Mouse (Mus musculus): ENCODE measurements around the gene Comp. TPM values are rescaled to one million over a fixed set of nuclear protein-coding genes. Genes with fewer than 3 reads are reported as not detected.

Comp gene
- polyA plus RNA-seq, 1 experiment from 2014 or later, result not detected

GRCm38 (mm10) chr8:70360769-70361168 lies 12.6 kb upstream of the Comp start:
- no peak for DNase-seq (ENCODE audit: low spot score)
- H3K9ac ChIP-seq (ENCODE audit: low read length), result no peak overlapping the region

GRCm38 (mm10) chr8:70361484-70362032 lies 11.8 kb upstream of the Comp start:
- no peak overlapping the region for H3K9ac ChIP-seq (ENCODE audit: low read length)
- H3K4me1 ChIP-seq (ENCODE audit: control insufficient read depth, insufficient read depth, low read length), result no peaks in the 10 kb centered on the region
- DNase-seq (ENCODE audit: low spot score) (no peak), ATAC-seq (no peak)
- H3K4me2 ChIP-seq (ENCODE audit: low read length), result no peak overlapping the region
- H3K27me3 ChIP-seq (replicated peaks; ENCODE audit: control insufficient read depth, insufficient read depth, low read length), result no peaks in the 10 kb centered on the region
- no peaks in the 10 kb centered on the region for H3K9me3 ChIP-seq (replicated peaks; ENCODE audit: control insufficient read depth, low read length)
- no peak overlapping the region; the same call in 1 of the 2 replicates for H3K27ac ChIP-seq (ENCODE audit: low read depth, low read length)
- H3K36me3 ChIP-seq (ENCODE audit: control insufficient read depth, insufficient read depth, low read length), result no peaks in the 10 kb centered on the region
- H3K4me3 ChIP-seq (ENCODE audit: low read depth, low read length), result no peak overlapping the region
- WGBS, result 76% methylated on average over 10 of the region's 10 CpGs

More at GRCm38 (mm10) chr8:70360769-70361168, 12.6 kb upstream of the Comp start:
- no peak overlapping the region for H3K27ac ChIP-seq (ENCODE audit: low read depth, low read length)
- H3K27me3 ChIP-seq (replicated peaks; ENCODE audit: control insufficient read depth, insufficient read depth, low read length), result no peaks in the 10 kb centered on the region
- H3K4me2 ChIP-seq (ENCODE audit: low read length), result no peak overlapping the region
- no peak overlapping the region for H3K4me3 ChIP-seq (ENCODE audit: low read depth, low read length)
- H3K9me3 ChIP-seq (replicated peaks; ENCODE audit: control insufficient read depth, low read length), result no peaks in the 10 kb centered on the region
- no peaks in the 10 kb centered on the region for H3K4me1 ChIP-seq (ENCODE audit: control insufficient read depth, insufficient read depth, low read length)
- no peak for ATAC-seq
- WGBS, result 48% methylated on average over 4 of the region's 4 CpGs
- no peaks in the 10 kb centered on the region for H3K36me3 ChIP-seq (ENCODE audit: control insufficient read depth, insufficient read depth, low read length)

- Histone ChIP-seq H3K4me1 (ENCODE audit: control insufficient read depth, insufficient read depth, low read length) (no peaks in the 10 kb centered on the region), H3K4me2 (ENCODE audit: low read length) (no peak overlapping the region), H3K9ac (ENCODE audit: low read length) (no peak overlapping the region), H3K27me3 (replicated peaks; ENCODE audit: control insufficient read depth, insufficient read depth, low read length) (0 out of 2 replicates have a peak, but pooled peaks cover 2% of the 10 kb centered on the region), H3K9me3 (replicated peaks; ENCODE audit: control insufficient read depth, low read length) (no peaks in the 10 kb centered on the region), H3K36me3 (ENCODE audit: control insufficient read depth, insufficient read depth, low read length) (no peaks in the 10 kb centered on the region), H3K27ac (ENCODE audit: low read depth, low read length) (no peak overlapping the region), H3K4me3 (ENCODE audit: low read depth, low read length) (no peak overlapping the region)
- DNase-seq (ENCODE audit: low spot score), result no peak
- WGBS, result 35% methylated on average over 5 of the region's 5 CpGs
- ATAC-seq, result no peak
Observed at GRCm38 (mm10) chr8:70364066-70364465, 9.3 kb upstream of the Comp start.

GRCm38 (mm10) chr8:70366588-70366987 lies 6.8 kb upstream of the Comp start:
- Histone ChIP-seq H3K36me3 (ENCODE audit: control insufficient read depth, insufficient read depth, low read length) (no peaks in the 10 kb centered on the region), H3K9ac (ENCODE audit: low read length) (no peak overlapping the region), H3K27me3 (replicated peaks; ENCODE audit: control insufficient read depth, insufficient read depth, low read length) (peaks cover 5% of the 10 kb centered on the region; the same call in 1 of the 2 replicates), H3K4me1 (ENCODE audit: control insufficient read depth, insufficient read depth, low read length) (no peaks in the 10 kb centered on the region), H3K4me2 (ENCODE audit: low read length) (no peak overlapping the region), H3K4me3 (ENCODE audit: low read depth, low read length) (no peak overlapping the region), H3K27ac (ENCODE audit: low read depth, low read length) (no peak overlapping the region), H3K9me3 (replicated peaks; ENCODE audit: control insufficient read depth, low read length) (no peaks in the 10 kb centered on the region)
- 71% methylated on average over 5 of the region's 5 CpGs for WGBS
- ATAC-seq (no peak), DNase-seq (ENCODE audit: low spot score) (no peak)

- DNase-seq (ENCODE audit: low spot score), result no peak
- H3K27me3 ChIP-seq (replicated peaks; ENCODE audit: control insufficient read depth, insufficient read depth, low read length), result peaks cover 40% of the 10 kb centered on the region
Observed at GRCm38 (mm10) chr8:70370476-70370875, 2.9 kb upstream of the Comp start.

GRCm38 (mm10) chr8:70371951-70372350 lies 1.4 kb upstream of the Comp start:
- DNase-seq (ENCODE audit: low spot score) (no peak), ATAC-seq (no peak)
- no peak overlapping the region for H3K4me3 ChIP-seq (ENCODE audit: low read depth, low read length)
- H3K9me3 ChIP-seq (replicated peaks; ENCODE audit: control insufficient read depth, low read length), result no peaks in the 10 kb centered on the region
- H3K27ac ChIP-seq (ENCODE audit: low read depth, low read length), result no peak overlapping the region
- peaks cover 55% of the 10 kb centered on the region for H3K27me3 ChIP-seq (replicated peaks; ENCODE audit: control insufficient read depth, insufficient read depth, low read length)
- H3K9ac ChIP-seq (ENCODE audit: low read length), result no peak overlapping the region
- no peak overlapping the region for H3K4me2 ChIP-seq (ENCODE audit: low read length)
- peaks cover 5% of the 10 kb centered on the region; the same call in 1 of the 2 replicates for H3K4me1 ChIP-seq (ENCODE audit: control insufficient read depth, insufficient read depth, low read length)
- H3K36me3 ChIP-seq (ENCODE audit: control insufficient read depth, insufficient read depth, low read length), result no peaks in the 10 kb centered on the region
- 28% methylated on average over 6 of the region's 6 CpGs for WGBS

More at GRCm38 (mm10) chr8:70370476-70370875, 2.9 kb upstream of the Comp start:
- H3K27ac ChIP-seq (ENCODE audit: low read depth, low read length), result no peak overlapping the region
- peaks cover 5% of the 10 kb centered on the region; the same call in 1 of the 2 replicates for H3K4me1 ChIP-seq (ENCODE audit: control insufficient read depth, insufficient read depth, low read length)
- no peak overlapping the region for H3K9ac ChIP-seq (ENCODE audit: low read length)
- no peaks in the 10 kb centered on the region for H3K36me3 ChIP-seq (ENCODE audit: control insufficient read depth, insufficient read depth, low read length)
- ATAC-seq, result no peak
- WGBS, result 78% methylated on average over 7 of the region's 7 CpGs
- no peak overlapping the region for H3K4me3 ChIP-seq (ENCODE audit: low read depth, low read length)
- no peak overlapping the region for H3K4me2 ChIP-seq (ENCODE audit: low read length)
- H3K9me3 ChIP-seq (replicated peaks; ENCODE audit: control insufficient read depth, low read length), result no peaks in the 10 kb centered on the region

- Histone ChIP-seq H3K9ac (ENCODE audit: low read length) (no peak overlapping the region), H3K4me3 (ENCODE audit: low read depth, low read length) (peak overlapping the region; percentile 25), H3K4me1 (ENCODE audit: control insufficient read depth, insufficient read depth, low read length) (peaks cover 5% of the 10 kb centered on the region; the same call in 1 of the 2 replicates), H3K27ac (ENCODE audit: low read depth, low read length) (no peak overlapping the region), H3K27me3 (replicated peaks; ENCODE audit: control insufficient read depth, insufficient read depth, low read length) (peaks cover 70% of the 10 kb centered on the region), H3K9me3 (replicated peaks; ENCODE audit: control insufficient read depth, low read length) (no peaks in the 10 kb centered on the region), H3K4me2 (ENCODE audit: low read length) (peak overlapping the region; percentile 42), H3K36me3 (ENCODE audit: control insufficient read depth, insufficient read depth, low read length) (no peaks in the 10 kb centered on the region)
- peak; percentile 49 for DNase-seq (ENCODE audit: low spot score)
- ATAC-seq, result peak; percentile 69
- under 1% methylated on average over 46 of the region's 53 CpGs for WGBS
Observed at GRCm38 (mm10) chr8:70374318-70374927, 1.1 kb downstream of the Comp start.

GRCm38 (mm10) chr8:70375212-70375859 lies 2.0 kb downstream of the Comp start:
- Histone ChIP-seq H3K36me3 (ENCODE audit: control insufficient read depth, insufficient read depth, low read length) (no peaks in the 10 kb centered on the region), H3K9ac (ENCODE audit: low read length) (no peak overlapping the region), H3K27me3 (replicated peaks; ENCODE audit: control insufficient read depth, insufficient read depth, low read length) (peaks cover 70% of the 10 kb centered on the region), H3K4me1 (ENCODE audit: control insufficient read depth, insufficient read depth, low read length) (peaks cover 5% of the 10 kb centered on the region; the same call in 1 of the 2 replicates), H3K4me3 (ENCODE audit: low read depth, low read length) (0 out of 2 replicates have a peak overlapping the region, but pooled peaks have one; percentile 25), H3K27ac (ENCODE audit: low read depth, low read length) (no peak overlapping the region), H3K9me3 (replicated peaks; ENCODE audit: control insufficient read depth, low read length) (no peaks in the 10 kb centered on the region), H3K4me2 (ENCODE audit: low read length) (no peak overlapping the region)
- DNase-seq (ENCODE audit: low spot score) (no peak), ATAC-seq (no peak)
- 7% methylated on average over 35 of the region's 35 CpGs for WGBS

All from forebrain, embryonic 14.5 days (tissue).